Mouse (Mus musculus) T-helper 17 cell (primary cell): ENCODE measurements around the gene Tns3.

ENCODE experiments used
- in situ Hi-C, 2 experiments: fragments of 300-600 bp; cut with MboI, MseI; formaldehyde crosslinking; loops; 1 replicate in 1 of 2; 2 replicates in 1 of 2; pipeline ENCODE4 v1.15.1; 2025; ENCODE audit warnings: high pct_unique_total_duplicates in 2 of 2

The Tns3 gene

DNA sequence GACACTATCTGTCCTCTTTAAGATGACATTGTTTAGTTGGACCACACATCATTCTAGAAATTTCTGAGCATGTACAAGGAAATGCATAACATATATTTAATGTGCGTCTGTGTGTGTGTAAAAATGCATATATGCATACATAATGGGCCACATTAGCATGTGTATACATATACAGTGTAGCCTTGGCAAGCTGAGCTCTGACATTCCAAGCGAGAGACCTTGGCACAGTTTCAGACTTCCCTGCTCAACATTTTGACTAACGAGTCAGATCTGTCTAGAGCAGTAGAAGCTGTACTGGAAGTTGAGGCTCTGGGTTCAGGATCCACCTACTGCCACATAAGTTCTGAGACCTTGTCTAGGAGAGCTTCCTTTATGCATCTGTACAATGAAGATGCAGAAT is 17.0 kb upstream of the Tns3 start:
- in situ Hi-C loops = no loop called here

DNA sequence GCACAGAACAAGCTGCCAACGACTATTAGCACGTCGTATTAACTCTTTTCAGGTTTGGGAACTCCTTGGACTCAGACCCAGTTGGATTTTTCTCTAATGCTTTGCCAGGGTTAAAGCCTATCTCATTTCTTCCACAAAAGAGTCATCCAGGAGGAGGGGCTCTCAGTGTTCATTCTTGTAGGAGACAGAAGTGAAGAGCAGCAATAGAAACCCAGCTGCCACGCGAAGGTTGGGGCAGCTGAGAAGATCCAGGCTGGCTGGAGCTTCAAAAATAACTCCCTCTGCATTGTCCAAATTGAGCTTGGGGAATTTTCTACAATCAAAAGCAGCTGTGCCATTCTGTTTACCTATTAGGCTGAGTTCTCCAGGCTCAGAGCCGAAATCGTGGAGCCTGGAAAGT is 16.3 kb upstream of the Tns3 start:
- in situ Hi-C loops = no loop called here

DNA sequence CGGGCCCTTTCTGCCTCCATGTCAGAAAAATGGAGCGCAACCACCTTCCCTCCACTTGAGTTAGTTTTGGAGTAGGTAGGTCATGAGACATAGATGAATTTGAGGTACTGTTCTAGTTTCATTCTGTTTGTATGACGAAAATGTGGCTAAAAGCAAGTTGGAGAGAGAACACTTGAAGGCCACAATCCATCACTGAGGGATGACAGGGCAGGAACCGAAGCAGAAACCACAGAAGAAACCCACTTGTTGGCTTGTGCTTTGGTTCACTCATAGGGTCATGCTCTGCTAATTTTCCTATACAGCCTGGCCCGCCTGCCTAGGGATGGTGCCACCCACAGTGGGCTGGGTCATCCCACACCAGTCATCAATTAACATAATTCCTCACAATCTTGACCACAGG is 14.9 kb upstream of the Tns3 start:
- in situ Hi-C loops = no loop called here

DNA sequence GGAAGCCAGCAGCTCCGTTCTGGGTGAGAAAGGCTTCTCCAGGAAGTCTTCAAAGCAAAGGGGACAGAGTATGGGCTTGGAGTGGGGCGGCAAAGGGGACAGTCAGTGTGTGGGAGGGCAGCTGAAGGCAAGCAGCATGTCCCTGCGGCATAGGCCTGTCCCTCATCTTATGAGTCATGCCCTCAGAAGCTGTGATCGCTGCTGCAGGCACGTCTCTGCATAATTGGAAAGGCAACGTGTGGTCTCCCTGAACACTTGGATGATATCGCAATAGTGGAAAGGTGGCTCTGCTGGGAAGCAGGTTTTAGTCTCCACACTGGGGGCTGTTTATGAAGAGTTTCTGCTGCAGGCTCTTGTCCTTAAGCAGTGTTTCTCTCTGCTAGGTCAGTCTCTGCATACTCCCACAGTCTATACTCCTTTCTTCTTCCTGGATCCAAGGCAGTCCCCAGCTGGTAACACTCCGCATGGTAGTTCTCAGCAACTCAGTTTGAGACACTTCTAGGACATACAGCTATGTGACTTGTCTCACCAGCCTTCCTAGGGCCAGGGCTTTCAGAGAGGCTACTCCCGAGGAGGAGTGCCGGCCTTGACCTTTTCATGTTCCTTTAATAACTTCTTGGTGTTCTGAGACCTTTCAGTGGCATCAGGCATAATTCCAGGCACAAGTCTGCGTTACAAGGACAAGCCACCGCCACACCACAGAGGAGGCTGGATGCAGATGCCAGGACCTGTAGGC is 14.1 kb upstream of the Tns3 start:
- in situ Hi-C loops = no loop called here

DNA sequence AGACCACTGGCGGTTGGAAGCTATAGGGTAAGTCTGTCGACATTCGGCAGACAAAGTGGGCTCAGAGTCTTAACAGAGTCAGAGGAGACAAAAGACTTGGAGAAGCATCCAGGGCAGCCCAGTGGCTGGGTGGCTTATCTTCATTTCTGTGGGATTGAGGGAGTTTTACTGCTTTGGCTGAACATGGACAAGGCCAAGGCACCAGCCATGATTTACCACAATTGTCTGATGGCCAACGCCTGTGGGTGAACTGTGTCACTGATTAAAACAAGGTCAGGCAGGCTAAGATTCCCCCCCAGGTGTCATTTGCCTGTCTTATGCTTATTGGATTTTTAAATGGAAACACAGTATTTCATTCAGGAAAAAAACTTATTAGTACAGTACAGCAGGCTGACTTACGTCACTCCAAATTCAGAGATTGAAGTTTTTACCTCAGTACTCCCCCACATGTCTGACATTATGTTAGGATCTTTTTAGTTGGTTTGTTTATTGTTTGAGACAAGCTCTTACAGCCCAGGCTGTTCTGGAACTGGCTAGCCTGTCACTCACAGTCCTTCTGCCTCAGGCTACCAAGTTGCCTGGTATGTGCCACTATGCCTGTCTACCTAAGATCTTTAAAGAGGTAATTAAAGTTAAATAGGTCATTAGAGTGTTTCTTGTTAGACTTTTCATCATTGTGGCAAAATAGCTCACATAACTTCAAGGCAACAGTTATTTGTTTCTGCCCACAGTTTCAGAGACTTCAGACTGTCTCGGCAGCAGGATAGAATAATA is 11.6 kb upstream of the Tns3 start:
- in situ Hi-C loops = no loop called here

DNA sequence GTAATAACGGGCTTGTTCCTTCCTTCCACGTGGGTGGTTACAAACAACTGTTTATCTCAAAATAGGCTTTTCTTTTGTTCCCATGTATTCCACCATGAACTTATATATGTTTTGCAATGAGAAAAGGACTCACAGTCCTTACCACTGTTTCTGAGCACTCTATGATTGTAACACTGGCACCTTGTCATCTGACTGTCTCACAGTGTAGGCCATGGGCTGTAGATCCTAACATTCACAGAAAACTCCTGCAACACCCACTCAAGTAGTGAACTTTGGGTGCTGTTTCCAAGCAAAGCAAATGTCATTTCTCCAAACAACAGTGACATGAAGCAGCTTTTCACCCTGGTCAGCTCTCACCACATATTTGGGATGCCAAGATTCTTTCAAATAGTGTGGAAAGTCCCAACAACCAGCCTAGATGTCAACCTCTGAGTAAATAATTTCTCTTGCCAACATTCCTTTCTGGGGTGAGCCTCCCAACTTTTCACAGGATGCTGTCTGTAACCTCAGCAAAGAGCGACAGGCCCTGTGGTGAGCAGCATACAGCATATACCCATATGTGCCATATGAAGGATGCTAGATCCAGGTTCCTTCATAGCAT is 10.3 kb upstream of the Tns3 start:
- in situ Hi-C loops = no loop called here

DNA sequence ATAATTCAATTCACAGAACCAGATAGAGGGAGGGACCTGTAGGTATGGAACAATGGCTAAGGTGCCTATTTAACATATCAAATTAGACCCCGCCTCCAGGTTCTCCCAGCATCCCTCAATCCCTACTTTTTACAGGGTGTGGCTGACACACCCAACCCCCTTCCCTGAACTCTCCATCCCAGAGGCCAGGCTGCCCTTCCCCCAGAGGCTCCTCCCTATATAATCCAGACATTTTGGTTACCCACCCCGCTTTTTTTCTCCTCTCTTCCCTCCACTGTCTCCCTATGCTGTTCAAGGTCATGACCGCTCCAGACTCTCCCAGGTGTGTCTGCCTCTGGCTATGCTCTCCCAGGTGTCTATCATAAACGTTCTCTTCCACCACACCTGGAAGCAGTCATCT is 7.4 kb upstream of the Tns3 start:
- in situ Hi-C loops = no loop called here

DNA sequence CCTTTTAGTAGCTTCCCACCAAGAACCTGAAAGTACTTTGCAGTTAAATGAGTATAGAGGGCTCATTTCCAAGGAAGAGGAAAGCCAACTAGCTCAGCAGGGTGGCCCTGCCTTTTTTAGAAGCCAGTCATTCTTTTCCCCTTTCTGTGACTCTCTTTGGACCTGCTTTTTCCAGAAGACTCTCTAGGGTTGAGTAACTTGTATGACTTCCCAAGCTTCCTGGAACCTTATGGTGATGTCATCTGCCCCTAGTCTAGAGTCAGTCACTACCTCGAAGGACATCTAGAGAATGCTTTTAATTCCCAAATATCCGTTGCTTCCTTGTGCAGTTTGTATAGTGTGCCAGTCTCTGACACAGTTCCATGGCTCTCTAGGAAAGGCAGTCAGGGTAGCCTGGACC is 4.8 kb upstream of the Tns3 start:
- in situ Hi-C loops = no loop called here

DNA sequence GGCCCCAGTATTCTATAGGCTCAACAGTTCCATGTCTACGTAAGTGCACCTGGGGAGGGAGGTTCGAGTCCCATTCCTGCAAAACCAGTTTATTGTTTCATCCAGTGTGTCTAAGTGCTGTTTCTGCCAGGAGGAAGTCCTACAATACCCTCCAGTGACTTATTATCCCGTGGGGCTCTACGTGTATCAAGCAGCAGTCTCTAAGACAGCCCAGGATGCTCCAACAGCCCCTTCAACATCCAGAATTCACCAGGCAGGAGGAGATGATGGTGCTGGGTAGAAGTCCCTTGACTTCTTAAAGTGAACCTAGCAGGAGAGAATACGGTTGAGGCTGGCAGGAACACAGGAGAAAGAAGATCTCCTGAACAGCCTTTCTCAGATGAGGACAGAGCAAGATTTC is 462 bp upstream of the Tns3 start:
- in situ Hi-C loops = no loop called here

DNA sequence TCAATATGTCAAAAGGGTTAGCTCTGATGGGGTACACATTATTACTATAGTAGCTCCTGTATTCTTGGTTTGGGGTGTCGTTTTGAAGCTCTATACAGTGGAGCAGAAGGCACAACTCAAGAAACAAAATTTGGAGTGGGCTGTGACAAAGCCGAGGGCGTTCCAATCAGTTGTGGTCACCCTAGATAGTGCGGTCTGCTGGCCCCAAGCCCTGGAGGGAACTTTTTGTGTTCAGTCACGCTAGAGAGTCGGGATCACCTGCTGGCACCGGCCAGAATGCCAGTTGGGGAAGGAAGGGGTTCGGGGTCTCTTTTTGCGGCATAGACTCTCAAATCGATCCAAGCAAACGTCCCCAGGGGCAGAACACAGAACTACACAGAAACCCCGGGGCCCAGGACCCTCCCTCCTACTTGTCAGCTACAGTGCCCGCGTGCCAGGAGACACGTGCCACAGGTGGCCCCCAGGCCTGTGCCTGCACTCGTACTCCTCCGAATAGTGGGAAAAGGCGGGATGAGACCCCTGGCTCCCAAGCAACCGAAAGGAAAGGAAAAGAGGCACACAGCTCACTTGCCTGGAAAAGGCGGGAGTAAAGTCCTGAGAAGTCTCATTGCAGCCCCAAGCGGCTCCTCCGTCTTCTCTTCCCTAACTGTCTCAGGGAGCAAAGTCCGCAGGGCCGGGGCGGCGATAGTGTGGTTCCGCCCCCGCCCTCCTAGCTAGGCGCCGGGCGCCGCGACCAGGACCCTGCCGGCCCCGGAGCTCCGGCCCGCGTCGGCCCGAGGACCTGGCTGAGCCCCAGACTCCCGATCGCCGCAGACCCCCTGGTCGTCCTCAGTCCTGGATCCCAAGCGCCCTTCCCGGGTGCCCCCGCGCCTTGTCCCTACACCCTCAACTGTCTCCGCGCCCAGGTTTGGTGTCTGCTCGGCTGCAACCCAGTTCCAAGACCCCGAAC is 617 bp downstream of the Tns3 start:
- in situ Hi-C loops = no loop called here

DNA sequence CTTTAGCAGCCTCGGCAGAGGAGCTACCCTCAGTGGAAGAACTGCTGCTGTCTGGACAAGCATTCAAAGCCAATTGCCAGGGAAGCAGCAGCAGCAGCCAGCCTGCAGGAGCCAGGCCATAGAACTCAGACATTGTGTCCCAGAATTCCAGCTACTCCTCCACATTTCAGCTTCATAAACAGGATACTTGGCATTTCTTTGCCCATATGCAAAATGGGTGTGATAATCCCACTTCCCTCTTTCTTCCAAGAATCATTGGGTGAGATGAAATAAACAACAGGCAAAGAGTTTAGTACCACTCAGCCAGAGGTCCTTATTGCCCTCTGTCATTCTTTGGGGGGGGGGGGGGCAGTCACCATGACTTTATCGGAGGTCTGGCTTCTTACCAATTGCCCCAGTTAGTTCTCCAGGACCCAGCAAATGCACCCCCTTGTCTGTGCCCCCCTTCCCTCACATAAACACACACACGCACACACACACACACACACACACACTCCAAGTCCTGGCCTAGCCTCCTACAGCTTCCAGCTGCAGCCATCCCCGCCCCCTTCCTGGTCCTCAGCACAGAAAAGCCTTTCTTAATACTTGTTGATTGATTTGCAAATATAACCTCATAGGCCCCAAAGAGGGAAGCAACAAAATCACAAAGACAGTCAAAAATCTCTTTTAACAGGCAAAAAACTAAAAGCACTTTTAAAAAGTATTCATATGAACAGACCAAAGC is 1.5 kb downstream of the Tns3 start:
- in situ Hi-C loops = no loop called here

DNA sequence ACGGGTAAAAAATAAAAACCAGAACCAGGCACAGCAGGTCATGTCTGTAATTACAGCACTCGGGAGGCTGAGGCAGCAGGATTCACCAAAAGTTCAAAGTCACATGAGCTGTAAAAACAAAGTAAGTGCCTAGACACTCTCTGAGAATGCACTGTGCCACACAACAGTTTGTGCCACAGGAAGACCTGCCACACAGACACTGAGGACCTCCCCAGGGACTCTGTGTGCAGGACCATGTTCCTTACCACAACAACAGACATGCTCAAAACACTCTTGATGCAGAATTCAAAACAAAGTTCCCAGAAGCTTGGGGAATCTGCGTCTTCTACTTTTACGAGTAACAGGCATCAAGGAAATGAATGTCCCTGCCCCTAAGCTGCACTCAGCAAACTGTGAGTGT is 3.4 kb downstream of the Tns3 start:
- in situ Hi-C loops = no loop called here

DNA sequence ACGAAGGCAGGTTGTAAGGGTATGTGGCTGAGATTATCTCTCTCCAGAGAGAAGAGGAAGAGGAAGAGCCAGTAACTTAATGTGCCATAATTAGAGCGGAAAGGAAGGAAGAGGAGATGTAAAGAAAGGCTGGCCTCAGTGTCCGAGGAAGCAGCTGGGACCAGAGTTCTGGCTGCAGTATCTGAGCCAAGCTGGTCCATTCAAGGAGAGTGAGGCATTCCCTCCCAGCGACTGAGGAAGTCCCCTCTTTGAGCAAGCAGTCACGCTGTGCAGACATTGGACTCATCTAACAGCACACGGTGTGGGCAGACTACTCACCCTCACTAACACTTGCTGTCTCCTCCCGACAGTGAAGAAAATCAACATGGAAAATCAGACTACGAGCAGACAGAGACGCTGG is 4.5 kb downstream of the Tns3 start:
- in situ Hi-C loops = no loop called here

DNA sequence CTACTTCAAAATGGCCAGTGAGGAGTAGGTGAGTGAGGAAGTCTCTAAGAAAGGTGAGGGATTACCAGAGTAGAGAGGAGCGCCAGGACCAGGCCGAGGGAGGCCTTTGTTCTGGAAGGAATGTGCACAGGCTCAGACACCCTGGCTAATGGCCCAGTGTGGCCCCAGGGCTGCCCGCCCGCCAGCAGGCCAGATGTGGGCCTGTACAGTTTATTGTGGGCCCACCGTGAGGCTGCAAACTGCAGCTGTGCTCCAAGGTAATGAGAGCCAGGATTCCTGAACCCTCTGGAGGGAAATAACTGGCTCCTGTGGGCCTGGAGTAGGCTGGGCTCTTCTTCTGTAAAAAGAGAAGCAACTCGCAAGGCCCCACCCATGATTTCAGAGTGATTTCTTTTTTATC is 5.3 kb downstream of the Tns3 start:
- in situ Hi-C loops = no loop called here

DNA sequence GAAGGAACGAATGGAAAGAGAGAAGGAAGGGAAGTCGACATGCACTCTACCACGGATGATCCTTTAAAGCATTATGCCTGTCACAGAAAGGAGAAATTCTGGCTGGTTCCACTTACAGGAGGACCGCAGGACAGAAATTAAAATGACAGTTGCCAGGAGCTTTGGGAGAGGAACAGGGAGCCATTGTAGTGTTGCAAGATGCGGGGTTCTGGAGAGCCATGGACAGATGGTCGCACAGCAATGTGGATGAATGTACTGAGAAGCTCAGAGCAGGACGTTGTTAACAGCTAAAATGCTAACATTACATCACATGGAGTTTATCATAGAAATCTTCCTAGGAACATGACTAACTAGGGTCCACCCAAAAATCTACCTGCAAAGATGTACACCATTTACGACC is 6.8 kb downstream of the Tns3 start:
- in situ Hi-C loops = no loop called here

DNA sequence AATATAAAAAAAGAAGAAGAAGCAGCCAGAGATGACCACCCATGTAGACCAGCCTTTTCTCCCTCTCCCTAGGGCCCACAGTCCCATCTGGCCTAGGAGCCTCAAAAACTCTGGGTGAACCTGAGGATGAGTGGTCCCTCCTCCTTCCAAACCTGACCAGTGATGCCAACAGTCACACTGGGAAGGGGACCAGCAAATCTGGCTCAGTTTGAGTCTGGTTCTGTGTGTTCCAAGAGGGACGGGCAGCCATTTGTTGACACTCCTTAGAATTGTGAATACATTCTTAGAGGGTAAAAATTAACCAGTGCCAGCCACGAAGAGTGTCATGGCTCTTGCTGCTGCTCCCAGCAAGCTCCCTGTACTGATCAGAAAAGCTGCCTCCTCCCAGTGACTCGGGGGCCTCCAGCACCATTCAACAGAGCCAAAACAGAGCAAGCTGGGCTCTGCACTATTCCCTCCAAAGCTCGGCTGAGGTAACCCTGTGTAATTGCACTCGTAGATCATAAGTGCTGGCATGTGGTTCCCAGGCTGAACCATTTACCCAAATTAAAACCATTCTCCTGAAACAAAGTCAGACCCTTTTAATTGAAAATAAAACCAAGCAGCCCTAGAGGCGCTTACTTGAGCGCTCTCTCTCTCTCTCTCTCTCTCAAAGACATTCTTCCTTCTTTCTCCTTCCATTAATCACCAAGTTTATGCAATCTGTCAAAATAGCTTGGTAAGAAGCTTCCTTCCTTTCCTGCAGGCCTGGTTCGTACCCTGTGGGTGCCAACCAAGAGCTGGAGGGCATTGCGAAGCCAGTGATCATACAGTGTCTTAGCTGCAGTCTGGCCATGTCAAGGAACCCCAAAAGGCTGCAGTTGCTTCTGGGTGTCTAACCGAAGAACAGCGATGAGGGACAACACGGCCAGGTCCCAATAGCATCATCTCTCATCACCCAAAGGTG is 7.6 kb downstream of the Tns3 start:
- in situ Hi-C loops = no loop called here

DNA sequence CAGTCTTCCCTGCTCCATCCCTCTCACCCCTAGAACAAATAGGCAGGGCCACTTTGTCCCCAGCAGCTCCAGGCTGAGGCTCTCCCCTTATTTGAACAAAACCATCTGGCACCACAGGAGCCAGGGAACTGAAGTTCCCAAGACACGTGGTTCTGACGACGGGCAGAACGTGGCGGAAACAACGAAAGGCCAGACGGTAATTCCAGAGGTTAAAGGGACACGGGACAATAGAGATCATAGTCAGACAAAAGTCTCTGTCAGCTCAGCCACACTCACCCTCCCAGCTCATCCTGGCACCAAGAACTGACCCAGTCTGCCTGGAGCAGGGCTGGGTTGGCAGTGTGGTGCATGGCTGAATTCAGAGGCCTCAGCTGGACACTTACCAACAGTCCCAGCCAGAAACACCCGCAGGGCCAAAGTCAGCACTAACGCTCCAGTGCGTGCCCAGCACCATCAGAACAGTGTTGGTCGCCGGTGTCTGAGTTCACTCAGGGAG is 10.5 kb downstream of the Tns3 start:
- in situ Hi-C loops = no loop called here

DNA sequence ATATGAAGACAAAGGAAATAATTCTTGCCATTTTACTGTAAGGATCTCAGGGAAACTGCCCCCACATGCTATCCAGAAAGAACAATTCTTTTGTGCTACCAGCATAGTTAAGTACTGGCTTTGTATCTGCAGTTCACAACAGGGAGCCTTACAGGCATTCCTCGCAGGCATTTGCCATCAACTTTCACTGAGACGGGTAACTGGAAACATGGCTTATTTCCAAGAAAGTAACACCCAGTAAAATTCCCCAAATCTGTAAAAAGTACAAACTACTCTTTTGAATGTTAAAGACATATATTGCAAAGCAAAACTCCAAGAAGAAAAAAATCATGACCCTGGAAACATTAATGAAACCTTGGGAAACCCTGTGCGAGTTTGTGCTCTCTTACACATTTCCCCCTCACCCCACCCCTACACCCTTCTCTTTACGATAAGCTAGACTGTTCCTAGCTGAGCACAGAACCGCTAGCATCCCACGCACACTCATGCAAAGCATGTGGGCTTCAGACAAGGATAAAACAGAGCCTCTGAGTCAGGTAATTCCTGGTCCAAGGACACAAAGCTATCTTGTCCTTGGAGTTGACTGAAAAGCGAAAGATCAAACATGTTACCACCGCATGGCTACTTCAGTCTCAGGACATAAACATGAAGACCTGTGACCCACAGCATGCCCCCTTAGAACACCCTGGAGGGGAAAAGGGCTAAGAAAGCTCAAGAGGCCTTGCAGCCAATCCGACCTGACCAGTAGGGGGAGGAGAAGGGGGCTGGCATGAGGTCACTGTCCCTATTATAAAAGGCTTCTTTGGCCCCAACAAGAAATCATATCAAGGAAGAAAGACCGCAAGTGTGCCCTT is 11.3 kb downstream of the Tns3 start:
- in situ Hi-C loops = no loop called here
